Comparison of ENCODE assay signal across 9 mouse cellular contexts in the genomic region with DNA sequence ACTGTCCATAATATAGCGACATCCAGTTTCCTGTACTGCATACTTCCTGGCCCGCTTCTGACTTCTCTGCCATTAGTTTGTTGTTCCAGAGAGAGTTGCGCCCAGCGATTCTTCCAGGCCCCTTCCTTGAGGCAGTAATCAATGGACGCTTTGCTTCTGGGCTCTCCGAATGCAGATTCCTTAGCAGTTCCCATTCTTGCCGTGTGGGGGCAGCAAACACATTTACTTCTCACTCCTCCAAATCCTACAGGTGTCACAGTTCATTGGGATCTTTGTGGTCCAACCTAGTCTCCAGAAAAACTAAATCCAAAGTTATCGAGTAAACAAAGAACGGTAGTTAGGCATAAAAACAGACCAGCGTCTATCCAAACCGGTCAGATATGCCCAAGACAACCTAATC. TPM values are rescaled to one million over a fixed set of nuclear protein-coding genes. Genes with fewer than 3 reads are reported as not detected.
DNase-seq lines count a peak whose midpoint lies in the region; ATAC-seq lines count a peak whose summit lies in the region.
"Had no signal": no experiment of that assay in that cellular context is flagged by ENCODE, and none has a peak within 500 bp of the region (broad histone marks: within the 10 kb centered on the region; RNA-seq: fewer than 3 reads in every experiment).

No protein-coding gene starts in this region.

- no peak overlapping the region for H3K9ac ChIP-seq in heart, embryonic 11.5 days (ENCODE audit: low read depth, low read length)
- H3K9ac ChIP-seq: limb, embryonic 12.5 days had no signal

- no peaks in the 10 kb centered on the region for H3K9me3 ChIP-seq in heart, embryonic 11.5 days (replicated peaks; ENCODE audit: control insufficient read depth, low read length)
- H3K9me3 ChIP-seq: limb, embryonic 12.5 days had no signal

- H3K27ac ChIP-seq in heart, embryonic 11.5 days (ENCODE audit: low read depth, low read length): no peak overlapping the region
- H3K27ac ChIP-seq: limb, embryonic 12.5 days had no signal

- H3K4me2 ChIP-seq in heart, embryonic 11.5 days: no peak overlapping the region
- H3K4me2 ChIP-seq: limb, embryonic 12.5 days had no signal

- no peaks in the 10 kb centered on the region for H3K27me3 ChIP-seq in heart, embryonic 11.5 days (ENCODE audit: control insufficient read depth, insufficient read depth, low read length)
- H3K27me3 ChIP-seq: limb, embryonic 12.5 days had no signal

- H3K4me1 ChIP-seq in heart, embryonic 11.5 days (ENCODE audit: control insufficient read depth, insufficient read depth, low read length): no peaks in the 10 kb centered on the region

- no peaks in the 10 kb centered on the region for H3K36me3 ChIP-seq in heart, embryonic 11.5 days (ENCODE audit: control insufficient read depth, insufficient read depth, low read length)
- H3K36me3 ChIP-seq: limb, embryonic 12.5 days had no signal

- whole genome bisulfite sequencing in heart, embryonic 11.5 days (ENCODE audit: insufficient replicate concordance): 58% methylated on average over 11 of the region's 11 CpGs

- no peak overlapping the region for H3K4me3 ChIP-seq in heart, embryonic 11.5 days (ENCODE audit: low read depth, low read length)
- H3K4me3 ChIP-seq: limb, embryonic 12.5 days had no signal

- intact Hi-C loops in heart, postnatal 10 days (cut with DNase I): loop anchor here (5.0 kb wide), 1 partner anchor 137 kb away; no protein-coding TSS in a partner anchor
- intact Hi-C loops in left cerebral cortex, postnatal 10 days (cut with DNase I): no loop called here

- peak; percentile 50 to 59 for DNase-seq in heart, postnatal 10 days
- DNase-seq in A20 (ENCODE audit: low read depth, low spot score) (peak; percentile 47), R1 (ENCODE audit: low read depth, low spot score) (peak; percentile 92)
- DNase-seq in forelimb bud, embryonic 11.5 days (ENCODE audit: low read depth, low spot score): peak; percentile 49
- peak; percentile 53 to 54 for DNase-seq in left cerebral cortex, postnatal 10 days (ENCODE audit: extremely low spot score in 1 of 2, low spot score in 2 of 2)
- DNase-seq in right cerebral cortex, adult 2 months (ENCODE audit: low spot score in 2 of 2): peak; percentile 83 to 85

- no peak for ATAC-seq in heart, embryonic 11.5 days (replicated peaks; ENCODE audit: insufficient number of reproducible peaks, low FRiP score, low TSS enrichment)
- ATAC-seq in megakaryocyte, adult 5-6 weeks (ENCODE audit: poor library complexity, severe bottlenecking): no peak

RNA-seq across cellular contexts. Expression of gene Gcnt3, which starts 46.2 kb away (rescaled TPM):
- total RNA-seq in heart, postnatal 10 days (2021): not detected
- not detected in 2 replicates for polyA plus RNA-seq in heart, embryonic 11.5 days (2014; fragmentation: Nextera tagmentation; extraction: Ambion mirVana)
- not detected for total RNA-seq in left cerebral cortex, postnatal 10 days (2021)
- total RNA-seq in megakaryocyte, adult 5-6 weeks (2015): not detected in 2 replicates
- not detected in 2 replicates for total RNA-seq in megakaryocyte, adult 5-6 weeks (2017)
- polyA plus RNA-seq: limb, embryonic 12.5 days had no signal

RNA-seq across cellular contexts. Expression of gene Fam81a, which starts 58.3 kb away (rescaled TPM):
- total RNA-seq in heart, postnatal 10 days (2021): 10 to 100 TPM; 20.2 to 20.8 TPM
- polyA plus RNA-seq in heart, embryonic 11.5 days (2014; fragmentation: Nextera tagmentation; extraction: Ambion mirVana): 20.9 and 24.7 TPM in 2 replicates
- total RNA-seq in left cerebral cortex, postnatal 10 days (2021): 100 to 1,000 TPM; 189 to 191 TPM
- not detected in 2 replicates for total RNA-seq in megakaryocyte, adult 5-6 weeks (2015)
- total RNA-seq in megakaryocyte, adult 5-6 weeks (2017): 0.07 TPM in 1 of 2 replicates, not detected in the other

Comparison
In these comparisons a context has a peak if more than half of its experiments do, and no peak if none do; other contexts are left out.
1. RNA of gene Fam81a, which starts 58.3 kb away (total RNA-seq): 189 to 191 TPM in left cerebral cortex, postnatal 10 days and 20.2 to 20.8 TPM in heart, postnatal 10 days; 0.07 TPM in megakaryocyte, adult 5-6 weeks; every median in the first group is over 10 times any median in the second.
2. Peak in every context shown above with its lines, with median percentiles within 50 percentile points of each other: DNase-seq.